In the genomic region with DNA sequence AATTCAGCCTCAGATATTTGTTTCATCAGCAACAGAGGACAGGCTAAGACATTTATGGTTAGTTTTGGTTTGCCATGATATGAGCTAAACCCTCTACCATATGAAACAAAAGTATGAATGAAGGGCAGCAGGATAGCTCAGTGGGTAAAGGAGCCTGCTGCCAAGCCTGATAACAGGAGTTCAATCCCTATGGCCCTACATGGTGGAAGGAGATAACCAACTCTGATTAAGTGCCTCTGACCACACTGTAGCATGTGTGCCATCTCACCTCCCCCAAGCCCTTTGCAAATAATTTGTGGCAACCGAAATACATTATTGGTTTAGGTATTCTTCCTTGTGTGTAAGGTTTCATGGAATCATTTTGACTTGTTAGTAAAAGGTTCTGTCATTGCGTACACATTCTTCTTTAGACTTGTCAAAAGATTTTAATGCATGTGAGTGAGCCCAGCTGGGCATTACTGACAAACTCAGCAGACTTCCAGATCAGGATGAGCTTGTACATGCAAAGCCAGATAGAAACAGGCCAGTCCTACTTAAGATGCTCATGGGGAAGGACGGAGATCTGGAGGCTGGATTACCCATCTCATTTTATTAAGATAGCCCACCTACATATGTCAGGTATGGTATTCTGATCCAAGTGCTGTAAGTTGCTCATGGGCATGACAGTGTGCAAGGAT, we compare ENCODE assay signal across 17 mouse cellular contexts. TPM values are rescaled to one million over a fixed set of nuclear protein-coding genes. Genes with fewer than 3 reads are reported as not detected.
DNase-seq lines count a peak whose midpoint lies in the region; ATAC-seq lines count a peak whose summit lies in the region.
"Had no signal": no experiment of that assay in that cellular context is flagged by ENCODE, and none has a peak within 500 bp of the region (broad histone marks: within the 10 kb centered on the region; RNA-seq: fewer than 3 reads in every experiment).

No protein-coding gene starts in this region.

- peak; percentile 92 for ATAC-seq in liver, embryonic 13.5 days (ENCODE audit: low read depth)
- ATAC-seq in megakaryocyte-erythroid progenitor cell, adult 5-6 weeks (replicated peaks; ENCODE audit: low FRiP score, low TSS enrichment, poor library complexity, severe bottlenecking), result peak; percentile 93
- no peak for ATAC-seq in midbrain, embryonic 15.5 days (replicated peaks)

- DNase-seq in cerebellum, postnatal 14 days, result peak; percentile 42 to 61
- no peak for DNase-seq in cerebellum, adult 18-20 months
- DNase-seq in retina, postnatal 1 day, result peak; percentile 3
- DNase-seq in retina, embryonic 14.5 days (ENCODE audit: low spot score), result no peak
- DNase-seq in liver, embryonic 13.5 days, result no peak
- no peak for DNase-seq in ovary, postnatal 10 days (ENCODE audit: low spot score)
- DNase-seq: cerebellum, adult 11-12 months; gastrocnemius, postnatal 25 days had no signal

- no peak overlapping the region for H3K4me3 ChIP-seq in liver, embryonic 13.5 days (replicated peaks)
- H3K4me3 ChIP-seq in midbrain, embryonic 15.5 days, result no peak overlapping the region
- H3K4me3 ChIP-seq: embryonic facial prominence, embryonic 13.5 days; forebrain, embryonic 12.5 days; gastrocnemius, adult 2 months; heart, embryonic 13.5 days; hindbrain, embryonic 15.5 days had no signal

- H3K4me1 ChIP-seq in liver, embryonic 13.5 days (replicated peaks), result peaks cover 17% of the 10 kb centered on the region
- H3K4me1 ChIP-seq in midbrain, embryonic 15.5 days, result no peaks in the 10 kb centered on the region
- H3K4me1 ChIP-seq: forebrain, embryonic 12.5 days; hindbrain, embryonic 15.5 days had no signal

- H3K36me3 ChIP-seq in liver, embryonic 13.5 days, result 0 out of 2 replicates have a peak, but pooled peaks cover 3% of the 10 kb centered on the region
- H3K36me3 ChIP-seq in midbrain, embryonic 15.5 days (replicated peaks), result no peaks in the 10 kb centered on the region

- WGBS in liver, embryonic 13.5 days (ENCODE audit: insufficient replicate concordance), result 61% methylated on average over 3 of the region's 3 CpGs
- 95% methylated on average over 3 of the region's 3 CpGs for WGBS in midbrain, embryonic 15.5 days

- no peak overlapping the region for H3K9ac ChIP-seq in liver, embryonic 13.5 days
- H3K9ac ChIP-seq in midbrain, embryonic 15.5 days, result no peak overlapping the region
- H3K9ac ChIP-seq: embryonic facial prominence, embryonic 13.5 days; forebrain, embryonic 12.5 days; forebrain, postnatal 0 days; heart, embryonic 13.5 days; hindbrain, embryonic 15.5 days had no signal

- H3K27me3 ChIP-seq in liver, embryonic 13.5 days, result no peaks in the 10 kb centered on the region
- H3K27me3 ChIP-seq in midbrain, embryonic 15.5 days (replicated peaks), result no peaks in the 10 kb centered on the region
- H3K27me3 ChIP-seq: CH12.LX; embryonic facial prominence, embryonic 13.5 days; forebrain, embryonic 12.5 days; heart, embryonic 13.5 days; hindbrain, embryonic 15.5 days had no signal

- no peak overlapping the region for H3K27ac ChIP-seq in liver, embryonic 13.5 days
- no peak overlapping the region for H3K27ac ChIP-seq in midbrain, embryonic 15.5 days
- H3K27ac ChIP-seq: forebrain, embryonic 12.5 days; gastrocnemius, adult 2 months; heart, embryonic 13.5 days; hindbrain, embryonic 15.5 days had no signal

- H3K9me3 ChIP-seq in liver, embryonic 13.5 days (replicated peaks), result no peaks in the 10 kb centered on the region
- no peaks in the 10 kb centered on the region for H3K9me3 ChIP-seq in midbrain, embryonic 15.5 days
- H3K9me3 ChIP-seq: embryonic facial prominence, embryonic 13.5 days; forebrain, embryonic 12.5 days; heart, embryonic 13.5 days; hindbrain, embryonic 15.5 days had no signal

- H3K4me2 ChIP-seq in liver, embryonic 13.5 days, result no peak overlapping the region
- no peak overlapping the region for H3K4me2 ChIP-seq in midbrain, embryonic 15.5 days
- H3K4me2 ChIP-seq: embryonic facial prominence, embryonic 13.5 days; forebrain, embryonic 12.5 days; heart, embryonic 13.5 days; hindbrain, embryonic 15.5 days had no signal

RNA-seq across cellular contexts. Expression of a gene that starts 17.2 kb away (rescaled TPM):
- polyA plus RNA-seq in liver, embryonic 13.5 days (2015; fragmentation: Nextera tagmentation; extraction: Ambion mirVana), result 25.9 and 26.5 TPM in 2 replicates
- 48.0 and 82.9 TPM in 2 replicates for total RNA-seq in megakaryocyte-erythroid progenitor cell, adult 5-6 weeks (2014; fragmentation: Nextera tagmentation)
- 60.4 and 101 TPM in 2 replicates for total RNA-seq in megakaryocyte-erythroid progenitor cell, adult 5-6 weeks (2017)
- 51.8 and 53.3 TPM in 2 replicates for polyA plus RNA-seq in midbrain, embryonic 15.5 days (2015; fragmentation: Nextera tagmentation; extraction: Ambion mirVana)

Comparison
In these comparisons a context has a peak if more than half of its experiments do, and no peak if none do; other contexts are left out.
1. DNase-seq: peak in cerebellum, postnatal 14 days (2 of 2) and retina, postnatal 1 day (single experiment); none in cerebellum, adult 18-20 months (0 of 2), retina, embryonic 14.5 days (single experiment), liver, embryonic 13.5 days (single experiment) and ovary, postnatal 10 days (single experiment).